Mouse (Mus musculus) cortical plate, adult 2 months (tissue): ENCODE measurements around the gene Ctcf.

Experiments used
- CTCF ChIP-seq: fragments of 200-500 bp; IDR thresholded peaks from 2 replicates; pipeline ENCODE4 v1.5.1; 2011; ENCODE audit warnings: mild to moderate bottlenecking, control low read depth, low read length; ENCODE audit not compliant: insufficient read depth; ENCODE audit errors: extremely low read depth
- POLR2A ChIP-seq: fragments of 200-500 bp; IDR thresholded peaks from 2 replicates; pipeline ENCODE4 v1.6.1; 2011; ENCODE audit warnings: mild to moderate bottlenecking, low read length, control low read depth; ENCODE audit not compliant: insufficient read depth; ENCODE audit errors: extremely low read depth

DNA sequence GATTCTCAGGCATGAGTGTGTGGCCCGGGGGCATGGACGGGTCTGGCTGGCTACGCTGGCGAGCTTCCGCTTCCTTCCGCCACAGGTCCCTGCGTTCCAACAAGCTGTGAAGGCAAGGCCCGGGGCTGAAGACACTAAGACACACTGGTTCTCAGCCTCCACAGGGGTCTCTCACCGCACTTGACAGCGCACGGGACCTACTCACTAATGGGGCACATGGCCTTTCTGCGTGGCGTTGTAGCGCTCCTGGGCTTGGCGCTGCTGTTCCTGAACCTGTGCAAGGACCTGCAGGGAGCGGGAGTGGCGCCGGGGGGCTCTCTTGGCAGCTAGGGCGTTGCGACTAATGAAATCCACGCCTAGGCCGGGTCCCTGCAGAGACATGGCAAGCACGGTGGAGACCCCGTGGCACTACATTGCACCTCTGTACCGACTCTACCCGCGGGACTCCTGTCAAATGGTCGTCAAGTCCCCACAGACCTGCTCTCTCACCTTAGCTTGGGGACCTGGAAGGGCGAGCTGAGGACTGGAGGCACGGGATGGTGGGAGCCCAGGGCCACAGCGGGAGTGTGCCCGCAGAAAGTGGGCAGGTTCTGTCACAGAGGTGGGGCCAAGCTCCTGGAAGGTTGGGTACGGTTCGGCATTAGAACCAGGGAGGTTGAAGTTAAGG lies 67.9 kb downstream of the Ctcf start:
- TF ChIP-seq CTCF (no peak), POLR2A (no peak)
